Mouse (Mus musculus) CH12.LX (cell line): ENCODE results near the gene Sppl2b.

Source experiments
- CHD2 ChIP-seq: IDR thresholded peaks from 2 replicates; pipeline ENCODE4 v1.6.1; 2011; ENCODE audit warnings: low read length, improper control_type of control experiment
- CTCF ChIP-seq, 2 experiments: IDR thresholded peaks in 1 of 2; conservative IDR thresholded peaks in 1 of 2; 2 replicates each; pipeline ENCODE4 v1.5.1; 2011 to 2012; ENCODE audit warnings: low read depth in 2 of 2, low read length in 2 of 2, improper control_type of control experiment in 1 of 2, inconsistent platforms in 1 of 2, mild to moderate bottlenecking in 1 of 2, moderate library complexity in 1 of 2
- ELF1 ChIP-seq: IDR thresholded peaks from 2 replicates; pipeline ENCODE4 v1.6.1; 2014; ENCODE audit warnings: low read depth, mild to moderate bottlenecking, inconsistent platforms, low read length, improper control_type of control experiment
- HCFC1 ChIP-seq: IDR thresholded peaks from 2 replicates; pipeline ENCODE4 v1.6.1; 2012; ENCODE audit warnings: low read depth, mild to moderate bottlenecking, inconsistent platforms, low read length, improper control_type of control experiment
- MYC ChIP-seq: IDR thresholded peaks from 2 replicates; pipeline ENCODE4 v1.6.1; 2011; ENCODE audit warnings: low read depth, mild to moderate bottlenecking, improper control_type of control experiment, low read length
- POLR2A ChIP-seq: IDR thresholded peaks from 2 replicates; pipeline ENCODE4 v1.6.1; 2011; ENCODE audit warnings: low read depth, mild to moderate bottlenecking, improper control_type of control experiment, low read length
- UBTF ChIP-seq: IDR thresholded peaks from 2 replicates; pipeline ENCODE4 v1.6.1; 2012; ENCODE audit warnings: low read depth, mild to moderate bottlenecking, inconsistent platforms, low read length, improper control_type of control experiment, moderate library complexity
- ZKSCAN1 ChIP-seq: IDR thresholded peaks from 2 replicates; pipeline ENCODE4 v1.6.1; 2012; ENCODE audit warnings: low read depth, inconsistent platforms, low read length, improper control_type of control experiment, borderline replicate concordance
- ZMIZ1 ChIP-seq: IDR thresholded peaks from 2 replicates; pipeline ENCODE4 v1.6.1; 2012; ENCODE audit warnings: low read depth, mild to moderate bottlenecking, inconsistent platforms, low read length, improper control_type of control experiment
- ZNF384 ChIP-seq: IDR thresholded peaks from 2 replicates; pipeline ENCODE4 v1.6.1; 2012; ENCODE audit warnings: low read depth, low read length, improper control_type of control experiment, inconsistent platforms

DNA sequence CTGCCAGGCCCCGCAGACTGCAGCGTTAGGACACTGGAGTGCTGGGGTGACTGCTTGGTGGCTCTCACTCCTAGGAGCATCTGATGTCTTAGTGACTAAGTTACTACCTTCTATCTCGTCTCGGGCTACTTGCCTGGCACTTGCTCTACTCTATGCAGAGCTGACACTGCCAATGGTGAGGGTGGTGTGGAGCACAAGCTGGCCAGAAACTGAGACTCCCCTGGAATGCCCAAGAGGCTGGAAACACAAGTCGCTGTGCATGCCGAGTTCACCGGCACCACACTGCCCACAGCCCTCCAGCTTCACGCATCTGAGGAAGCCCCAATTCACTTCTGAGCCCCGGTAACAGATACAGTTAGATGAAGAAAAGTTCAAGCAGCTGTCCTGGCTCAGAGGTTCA is 19.0 kb downstream of the Sppl2b start:
- TF ChIP-seq MYC (no peak), POLR2A (no peak), ZKSCAN1 (no peak), ZNF384 (no peak), CTCF (conservative IDR thresholded peaks at IDR 0.05 in 1 of 2, IDR thresholded peaks at IDR 0.05 in 1 of 2; ENCODE audit: low read depth in 2 of 2, low read length in 2 of 2) (no peak), ELF1 (no peak), CHD2 (no peak), UBTF (no peak), HCFC1 (no peak), ZMIZ1 (no peak)
